Mouse (Mus musculus): Measurements from ENCODE around the gene Hook2. TPM values are rescaled to one million over a fixed set of nuclear protein-coding genes. Genes with fewer than 3 reads are reported as not detected.

Hook2 gene
- 26.9 TPM for polyA plus RNA-seq (2014; fragmentation: Illumina TruSeq; extraction: RNeasy Lipid Tissue Mini Kit (QIAGEN cat#74804); ENCODE audit: low read depth, low replicate concordance)

DNA sequence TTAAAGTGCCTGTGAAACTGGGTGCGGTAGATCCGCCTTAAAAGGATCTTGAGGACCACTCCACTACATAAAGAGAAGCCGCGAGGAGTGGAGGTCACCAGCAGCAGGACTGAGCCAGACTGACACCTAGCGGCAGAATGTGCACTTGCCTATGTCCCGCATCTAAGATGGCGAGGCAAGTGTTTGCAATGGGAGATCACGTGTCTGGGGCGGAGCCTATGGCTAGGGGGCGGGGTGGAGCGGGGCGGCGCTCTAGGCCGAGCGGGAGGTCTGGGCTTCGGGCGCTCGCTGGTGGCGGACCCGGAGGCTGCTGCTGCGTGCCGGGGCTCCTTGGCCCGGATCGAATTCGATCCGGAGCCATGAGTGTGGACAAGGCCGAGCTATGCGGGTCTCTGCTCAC lies at the start of gene Hook2:
Gene Hook2, plus strand, starts transcription at position 255 of the 400 bp plus-strand sequence.

DNA sequence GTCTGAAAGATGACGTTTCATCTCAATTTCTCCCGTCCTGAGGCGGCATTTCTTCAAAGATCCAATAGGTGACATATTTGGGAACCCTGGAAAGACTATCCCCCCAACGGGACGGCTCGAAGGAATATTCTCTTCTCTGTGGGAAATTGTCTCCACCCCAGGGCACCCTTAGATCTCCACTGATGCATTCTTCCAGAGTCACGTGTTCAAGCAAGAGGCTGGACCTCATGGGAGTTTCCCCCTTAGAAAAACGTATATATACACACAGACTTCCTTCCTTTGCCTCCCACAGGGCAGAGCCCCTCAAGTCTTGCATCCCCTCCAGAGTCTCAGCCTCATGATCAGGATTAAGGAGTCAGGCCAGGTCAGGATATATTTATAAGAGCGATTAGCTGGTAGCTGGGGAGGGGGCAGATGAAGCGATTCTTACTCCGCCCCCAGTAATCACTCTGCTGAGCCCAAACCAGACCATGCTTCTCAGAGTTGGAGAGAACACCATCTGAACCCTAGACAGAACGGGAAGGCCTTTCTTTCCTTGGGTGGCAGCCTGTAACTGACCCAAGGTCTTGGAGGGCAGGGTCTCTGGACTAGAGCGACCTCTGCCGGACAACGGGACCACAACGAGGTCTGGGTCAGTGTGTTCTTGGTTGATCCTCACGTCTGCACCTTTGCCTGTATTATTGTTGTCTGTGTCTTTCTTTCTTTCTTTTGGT lies 43.7 kb upstream of the Hook2 start, which contains the start of gene Rtbdn:
Gene Rtbdn, plus strand, starts transcription at position 464 of the 713 bp plus-strand sequence.

DNA sequence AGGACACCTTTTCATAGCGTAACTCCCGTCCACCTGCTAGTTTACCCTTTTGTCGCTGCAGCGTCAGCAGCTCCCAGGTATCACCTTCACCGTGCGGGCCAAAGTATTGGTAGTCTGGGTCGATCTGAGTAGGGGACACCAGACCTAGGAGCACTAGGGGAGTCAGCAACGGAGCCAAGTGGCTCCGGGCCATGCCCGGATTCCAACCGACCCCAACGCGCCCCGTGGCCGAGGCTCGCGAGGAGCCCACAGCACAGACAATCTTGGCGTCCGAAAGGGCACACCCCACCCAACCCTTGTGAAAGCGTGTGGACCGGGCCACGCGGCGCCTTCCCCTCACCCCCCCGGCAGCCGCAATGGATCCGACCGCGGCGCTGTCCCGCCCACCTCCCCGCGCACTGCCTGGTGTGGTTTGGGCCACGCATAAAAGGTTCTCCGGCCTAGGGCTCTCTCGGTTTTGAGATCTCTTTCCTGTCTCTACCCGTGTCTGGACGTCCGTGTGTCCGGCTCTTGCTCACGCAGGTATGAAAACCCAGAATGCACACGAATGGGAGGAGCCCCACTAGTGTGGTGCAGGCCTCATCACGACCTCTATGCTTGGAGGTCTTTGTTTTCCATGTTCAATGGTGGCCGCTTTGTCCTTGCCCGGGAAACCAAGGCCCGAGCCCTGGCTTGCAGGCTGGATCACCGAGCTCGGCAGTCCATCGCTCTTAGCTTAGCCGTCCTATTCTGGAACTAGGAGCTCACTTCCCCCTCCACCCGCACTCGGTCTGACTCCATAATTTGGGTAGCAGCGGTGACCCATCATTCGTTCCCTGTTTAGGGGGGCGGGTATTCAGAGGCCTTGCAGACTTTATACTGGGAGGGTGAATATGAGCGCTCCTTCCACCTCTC lies 20.9 kb upstream of the Hook2 start, which contains the start of the genes Gm49661, Prdx2 and Rnaseh2a:
Gene Gm49661, minus strand, starts transcription at position 193 of the 894 bp plus-strand sequence.
Gene Prdx2, plus strand, starts transcription at position 347 of the 894 bp plus-strand sequence.
Gene Rnaseh2a, minus strand, starts transcription at position 527 of the 894 bp plus-strand sequence.

DNA sequence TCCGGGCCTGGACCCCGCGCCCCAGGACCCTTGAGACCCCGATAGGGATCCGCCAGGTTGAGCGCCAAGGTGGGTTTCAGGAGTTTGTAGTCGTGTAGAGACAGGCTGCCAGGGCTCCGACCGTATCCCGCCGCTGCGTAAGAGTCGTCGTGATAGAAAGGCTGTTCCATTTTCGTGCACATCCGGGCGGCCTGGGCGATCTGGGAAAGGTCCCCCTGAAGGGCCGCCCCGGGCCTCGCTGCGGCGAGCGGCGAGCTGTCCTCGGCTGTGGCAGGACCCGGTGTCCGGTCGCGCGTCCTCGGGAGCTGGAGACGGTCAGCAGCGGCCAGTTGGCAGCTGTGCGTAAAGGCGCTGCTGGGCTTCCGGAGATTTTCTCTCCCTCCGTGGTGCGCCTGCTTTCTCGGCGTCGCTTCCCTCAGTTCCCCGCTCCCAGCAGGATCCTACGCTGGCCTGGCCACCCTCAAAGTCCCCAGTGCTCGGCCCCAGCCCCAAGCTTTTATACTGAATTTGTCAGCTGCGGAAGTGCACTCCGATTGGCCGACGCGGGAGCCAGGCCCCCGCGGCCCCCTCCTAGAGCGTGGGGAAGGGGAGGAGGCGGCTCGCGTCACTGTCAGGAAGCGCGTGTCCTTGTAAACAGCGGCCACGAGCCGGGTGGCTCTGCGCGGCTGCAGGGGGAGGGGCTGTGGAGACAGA lies 12.0 kb upstream of the Hook2 start, which contains the start of gene Junb:
Gene Junb, minus strand, starts transcription at position 471 of the 693 bp plus-strand sequence.

DNA sequence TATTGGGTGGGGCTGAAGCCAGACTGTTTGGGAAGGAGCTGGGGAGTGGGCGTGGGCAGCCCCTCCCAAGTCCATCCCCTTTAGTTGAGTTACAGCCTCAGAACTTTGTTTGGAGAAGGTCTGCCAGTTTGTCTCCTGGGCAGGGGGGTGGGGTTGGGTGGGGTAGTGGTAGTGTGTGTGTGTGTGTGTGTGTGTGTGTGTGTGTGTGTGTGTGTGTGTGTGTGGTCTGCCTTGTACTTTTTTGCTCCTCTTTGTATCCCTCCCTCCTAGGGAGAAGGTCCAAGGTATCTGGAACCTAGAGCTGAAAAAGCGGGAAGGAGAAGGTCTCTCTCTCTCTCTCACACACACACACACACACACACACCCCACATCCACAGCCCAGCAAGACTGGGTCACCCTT lies 24.0 kb downstream of the Hook2 start, which contains the start of gene Best2:
Gene Best2, minus strand, starts transcription at position 101 of the 400 bp plus-strand sequence.

DNA sequence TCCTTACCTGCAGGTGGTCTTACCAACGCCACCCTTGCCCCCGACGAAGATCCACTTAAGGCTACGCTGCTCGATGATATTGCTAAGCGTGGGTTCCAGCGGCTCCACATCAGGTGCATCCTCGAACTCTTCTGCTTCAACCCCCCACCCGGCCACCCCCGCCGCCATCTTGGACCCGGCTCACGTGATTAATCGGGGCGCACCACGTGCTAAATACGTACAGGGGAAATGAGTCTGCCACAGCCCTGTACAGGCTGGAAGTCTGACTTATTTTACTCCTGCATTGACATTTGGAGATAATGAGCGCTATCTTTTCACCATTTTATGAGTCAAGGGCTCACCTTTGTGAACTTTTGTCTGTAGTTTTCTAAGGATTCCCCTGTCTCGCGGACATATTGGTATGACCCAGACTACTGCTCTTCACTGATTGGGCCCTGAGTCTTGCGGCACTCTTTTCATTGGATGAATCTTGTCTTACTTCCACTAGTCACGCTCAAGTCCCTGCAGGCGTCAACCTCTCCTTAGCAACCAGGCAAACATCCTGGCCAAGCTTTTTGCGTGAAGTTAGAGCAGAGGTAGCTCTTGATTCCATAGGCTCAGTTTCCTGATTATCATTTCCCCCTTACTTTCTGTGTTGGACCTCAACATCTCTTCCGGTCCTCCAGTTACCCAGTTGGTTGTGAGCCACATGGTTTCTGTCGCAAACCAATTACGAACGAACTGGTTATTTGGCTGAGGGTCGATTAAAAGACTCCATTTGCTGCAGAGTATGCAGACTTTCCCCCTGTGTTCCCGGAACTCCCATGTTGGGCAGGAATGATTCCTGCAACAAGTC lies 34.9 kb downstream of the Hook2 start, which contains the start of gene Asna1:
Gene Asna1, minus strand, starts transcription at position 184 of the 835 bp plus-strand sequence.

DNA sequence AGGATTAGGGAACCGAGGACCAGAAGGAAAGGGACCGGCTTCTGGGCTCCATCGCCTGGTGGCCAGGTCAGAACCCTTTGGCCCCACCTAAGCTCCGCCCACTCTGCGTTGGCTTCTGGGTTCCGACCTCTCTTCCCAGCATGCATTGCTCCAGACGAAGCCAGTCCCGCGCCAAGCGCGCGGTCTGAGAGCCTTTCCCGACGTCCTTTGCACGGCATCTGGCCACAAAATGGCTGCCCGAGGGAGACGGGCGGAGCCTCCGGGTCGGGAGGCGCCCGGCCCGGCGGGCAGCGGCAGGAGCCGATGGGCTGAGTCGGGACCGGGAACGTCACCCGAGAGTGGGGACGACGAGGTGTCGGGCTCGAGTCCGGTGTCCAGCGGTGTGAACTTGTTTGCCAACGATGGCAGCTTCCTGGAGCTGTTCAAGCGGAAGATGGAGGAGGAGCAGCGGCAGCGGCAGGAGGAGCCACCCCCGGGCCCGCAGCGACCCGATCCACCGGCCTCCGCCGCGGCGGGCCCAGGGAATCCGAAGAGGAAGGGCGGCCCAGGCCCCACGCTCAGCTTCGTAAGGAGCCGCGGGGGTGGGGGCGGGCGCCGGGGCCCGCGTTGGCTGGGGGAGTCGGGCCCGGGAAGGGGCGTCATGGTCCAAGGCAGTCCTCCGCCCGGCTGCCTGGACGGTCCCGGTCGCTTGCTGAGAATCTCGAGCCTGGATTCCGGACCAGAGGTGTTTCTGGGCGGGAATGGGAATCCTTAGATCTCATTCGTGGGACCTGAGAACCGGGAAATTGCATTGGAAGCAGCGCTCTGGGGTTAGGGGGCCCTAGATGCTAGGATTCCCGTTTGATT lies 36.5 kb downstream of the Hook2 start, which contains the start of gene Trir:
Gene Trir, plus strand, starts transcription at position 154 of the 846 bp plus-strand sequence.

DNA sequence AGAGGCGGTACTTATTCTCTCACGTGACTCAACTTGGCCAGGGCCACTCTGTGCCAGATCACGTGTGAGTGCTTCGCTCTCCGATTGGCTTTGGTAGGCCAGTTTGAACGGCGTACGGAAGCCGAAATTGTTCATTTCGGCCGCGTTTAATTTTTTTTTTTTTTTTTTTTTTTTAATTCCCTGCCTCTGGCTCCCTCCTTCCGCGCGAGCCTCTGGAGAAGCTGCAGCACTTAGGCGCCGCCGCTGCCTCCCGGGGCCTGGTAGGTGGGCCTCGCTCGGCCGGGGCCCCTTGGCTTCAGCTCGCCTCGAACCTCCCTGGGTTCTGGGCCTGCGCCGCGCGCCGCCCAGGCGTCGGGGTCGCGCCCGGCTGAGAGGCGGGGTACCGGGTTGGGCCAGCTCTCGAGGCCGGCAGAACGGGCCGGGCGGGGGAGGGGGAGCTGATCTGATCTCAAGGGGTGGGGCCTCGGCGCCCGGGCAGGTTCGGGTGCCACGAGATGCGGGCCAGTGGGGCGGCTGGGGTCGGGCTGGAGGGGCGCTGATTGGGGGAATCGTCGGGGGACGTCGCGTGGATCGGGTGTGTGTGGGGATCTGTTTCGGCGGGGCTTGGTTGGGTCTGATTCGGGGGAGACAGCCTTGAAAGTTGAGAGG lies 46.4 kb downstream of the Hook2 start, which contains the start of gene Tnpo2:
Gene Tnpo2, plus strand, starts transcription at position 198 of the 648 bp plus-strand sequence.

Other genes starting within 250 kb of the Hook2 start
- 19.0 TPM for gene Nfix, start 190.3 kb upstream of the Hook2 start, polyA plus RNA-seq (2014; fragmentation: Illumina TruSeq; extraction: RNeasy Lipid Tissue Mini Kit (QIAGEN cat#74804); ENCODE audit: low read depth, low replicate concordance)
- 1.5 TPM for gene Dand5, start 167.8 kb upstream of the Hook2 start, polyA plus RNA-seq (2014; fragmentation: Illumina TruSeq; extraction: RNeasy Lipid Tissue Mini Kit (QIAGEN cat#74804); ENCODE audit: low read depth, low replicate concordance)
- 0.66 TPM for gene Gadd45gip1, start 159.1 kb upstream of the Hook2 start, polyA plus RNA-seq (2014; fragmentation: Illumina TruSeq; extraction: RNeasy Lipid Tissue Mini Kit (QIAGEN cat#74804); ENCODE audit: low read depth, low replicate concordance)
- 3.5 TPM for gene Rad23a, start 149.9 kb upstream of the Hook2 start, polyA plus RNA-seq (2014; fragmentation: Illumina TruSeq; extraction: RNeasy Lipid Tissue Mini Kit (QIAGEN cat#74804); ENCODE audit: low read depth, low replicate concordance)
- gene Calr, start 143.7 kb upstream of the Hook2 start, polyA plus RNA-seq (2014; fragmentation: Illumina TruSeq; extraction: RNeasy Lipid Tissue Mini Kit (QIAGEN cat#74804); ENCODE audit: low read depth, low replicate concordance), result 491 TPM
- gene Farsa, start 133.6 kb upstream of the Hook2 start, polyA plus RNA-seq (2014; fragmentation: Illumina TruSeq; extraction: RNeasy Lipid Tissue Mini Kit (QIAGEN cat#74804); ENCODE audit: low read depth, low replicate concordance), result 4.9 TPM
- 9.3 TPM for gene Syce2, start 118.5 kb upstream of the Hook2 start, polyA plus RNA-seq (2014; fragmentation: Illumina TruSeq; extraction: RNeasy Lipid Tissue Mini Kit (QIAGEN cat#74804); ENCODE audit: low read depth, low replicate concordance)
- gene Gcdh, start 96.7 kb upstream of the Hook2 start, polyA plus RNA-seq (2014; fragmentation: Illumina TruSeq; extraction: RNeasy Lipid Tissue Mini Kit (QIAGEN cat#74804); ENCODE audit: low read depth, low replicate concordance), result 36.1 TPM
- gene Klf1, start 88.7 kb upstream of the Hook2 start, polyA plus RNA-seq (2014; fragmentation: Illumina TruSeq; extraction: RNeasy Lipid Tissue Mini Kit (QIAGEN cat#74804); ENCODE audit: low read depth, low replicate concordance), result 0.38 TPM
- 11.0 TPM for gene Dnase2a, start 82.0 kb upstream of the Hook2 start, polyA plus RNA-seq (2014; fragmentation: Illumina TruSeq; extraction: RNeasy Lipid Tissue Mini Kit (QIAGEN cat#74804); ENCODE audit: low read depth, low replicate concordance)
- not detected for gene Mast1, start 53.2 kb upstream of the Hook2 start, polyA plus RNA-seq (2014; fragmentation: Illumina TruSeq; extraction: RNeasy Lipid Tissue Mini Kit (QIAGEN cat#74804); ENCODE audit: low read depth, low replicate concordance)
- gene Rtbdn, start 43.6 kb upstream of the Hook2 start, polyA plus RNA-seq (2014; fragmentation: Illumina TruSeq; extraction: RNeasy Lipid Tissue Mini Kit (QIAGEN cat#74804); ENCODE audit: low read depth, low replicate concordance), result not detected
- gene Gm49661, start 21.2 kb upstream of the Hook2 start, polyA plus RNA-seq (2014; fragmentation: Illumina TruSeq; extraction: RNeasy Lipid Tissue Mini Kit (QIAGEN cat#74804); ENCODE audit: low read depth, low replicate concordance), result not detected
- 27.1 TPM for gene Prdx2, start 21.0 kb upstream of the Hook2 start, polyA plus RNA-seq (2014; fragmentation: Illumina TruSeq; extraction: RNeasy Lipid Tissue Mini Kit (QIAGEN cat#74804); ENCODE audit: low read depth, low replicate concordance)
- 2.4 TPM for gene Rnaseh2a, start 20.8 kb upstream of the Hook2 start, polyA plus RNA-seq (2014; fragmentation: Illumina TruSeq; extraction: RNeasy Lipid Tissue Mini Kit (QIAGEN cat#74804); ENCODE audit: low read depth, low replicate concordance)
- gene Junb, start 11.9 kb upstream of the Hook2 start, polyA plus RNA-seq (2014; fragmentation: Illumina TruSeq; extraction: RNeasy Lipid Tissue Mini Kit (QIAGEN cat#74804); ENCODE audit: low read depth, low replicate concordance), result 1.7 TPM
- 3.1 TPM for gene Best2, start 23.9 kb downstream of the Hook2 start, polyA plus RNA-seq (2014; fragmentation: Illumina TruSeq; extraction: RNeasy Lipid Tissue Mini Kit (QIAGEN cat#74804); ENCODE audit: low read depth, low replicate concordance)
- 11.1 TPM for gene Asna1, start 34.7 kb downstream of the Hook2 start, polyA plus RNA-seq (2014; fragmentation: Illumina TruSeq; extraction: RNeasy Lipid Tissue Mini Kit (QIAGEN cat#74804); ENCODE audit: low read depth, low replicate concordance)
- 13.3 TPM for gene Trir, start 36.2 kb downstream of the Hook2 start, polyA plus RNA-seq (2014; fragmentation: Illumina TruSeq; extraction: RNeasy Lipid Tissue Mini Kit (QIAGEN cat#74804); ENCODE audit: low read depth, low replicate concordance)
- gene Tnpo2, start 46.3 kb downstream of the Hook2 start, polyA plus RNA-seq (2014; fragmentation: Illumina TruSeq; extraction: RNeasy Lipid Tissue Mini Kit (QIAGEN cat#74804); ENCODE audit: low read depth, low replicate concordance), result 12.3 TPM
- 2.6 TPM for gene Fbxw9, start 69.5 kb downstream of the Hook2 start, polyA plus RNA-seq (2014; fragmentation: Illumina TruSeq; extraction: RNeasy Lipid Tissue Mini Kit (QIAGEN cat#74804); ENCODE audit: low read depth, low replicate concordance)
- not detected for gene Gm5741, start 77.4 kb downstream of the Hook2 start, polyA plus RNA-seq (2014; fragmentation: Illumina TruSeq; extraction: RNeasy Lipid Tissue Mini Kit (QIAGEN cat#74804); ENCODE audit: low read depth, low replicate concordance)
- 23.2 TPM for gene Dhps, start 81.2 kb downstream of the Hook2 start, polyA plus RNA-seq (2014; fragmentation: Illumina TruSeq; extraction: RNeasy Lipid Tissue Mini Kit (QIAGEN cat#74804); ENCODE audit: low read depth, low replicate concordance)
- gene Wdr83os, start 90.1 kb downstream of the Hook2 start, polyA plus RNA-seq (2014; fragmentation: Illumina TruSeq; extraction: RNeasy Lipid Tissue Mini Kit (QIAGEN cat#74804); ENCODE audit: low read depth, low replicate concordance), result 5.8 TPM
- gene Wdr83, start 90.7 kb downstream of the Hook2 start, polyA plus RNA-seq (2014; fragmentation: Illumina TruSeq; extraction: RNeasy Lipid Tissue Mini Kit (QIAGEN cat#74804); ENCODE audit: low read depth, low replicate concordance), result 2.8 TPM
- gene Man2b1, start 92.7 kb downstream of the Hook2 start, polyA plus RNA-seq (2014; fragmentation: Illumina TruSeq; extraction: RNeasy Lipid Tissue Mini Kit (QIAGEN cat#74804); ENCODE audit: low read depth, low replicate concordance), result 9.3 TPM
- 6.6 TPM for gene Zfp791, start 132.5 kb downstream of the Hook2 start, polyA plus RNA-seq (2014; fragmentation: Illumina TruSeq; extraction: RNeasy Lipid Tissue Mini Kit (QIAGEN cat#74804); ENCODE audit: low read depth, low replicate concordance)
- not detected for gene Cks1brt, start 161.3 kb downstream of the Hook2 start, polyA plus RNA-seq (2014; fragmentation: Illumina TruSeq; extraction: RNeasy Lipid Tissue Mini Kit (QIAGEN cat#74804); ENCODE audit: low read depth, low replicate concordance)
- gene Olfr371, start 235.4 kb downstream of the Hook2 start, polyA plus RNA-seq (2014; fragmentation: Illumina TruSeq; extraction: RNeasy Lipid Tissue Mini Kit (QIAGEN cat#74804); ENCODE audit: low read depth, low replicate concordance), result not detected